Mouse (Mus musculus): ENCODE measurements around the gene Pear1. TPM values are rescaled to one million over a fixed set of nuclear protein-coding genes. Genes with fewer than 3 reads are reported as not detected.
A peak's percentile ranks its signal among the peaks of the same experiment; 100 is the strongest.
"Not testable (repeated sequence)": the region's sequence is repeated elsewhere in the genome, so short reads cannot be mapped to it uniquely, and the experiment has no call there.

Pear1 gene
- total RNA-seq (2021), result 10 to 100 TPM; 17.9 to 21.7 TPM

GRCm38 (mm10) chr3:87824206-87824605 lies at the start of gene Pear1:
Pear1 (minus strand) TSS chr3:87824306.
- DNase-seq (ENCODE audit: low spot score); intact Hi-C loops (cut with DNase I): not testable (repeated sequence)

- DNase-seq (ENCODE audit: low spot score); intact Hi-C loops (cut with DNase I): not testable (repeated sequence)
Measured at GRCm38 (mm10) chr3:87864111-87864510, 40.0 kb upstream of the Pear1 start.

GRCm38 (mm10) chr3:87859813-87860212 lies 35.7 kb upstream of the Pear1 start:
- peak; percentile 35 for DNase-seq (ENCODE audit: low spot score)
- intact Hi-C loops (cut with DNase I), result loop anchor here (1.0 kb wide), 1 partner anchor 65 kb away; the partner anchor contains the start of gene Ntrk1

GRCm38 (mm10) chr3:87857666-87858065 lies 33.6 kb upstream of the Pear1 start:
- no peak for DNase-seq (ENCODE audit: low spot score)
- intact Hi-C loops (cut with DNase I), result no loop called here

- DNase-seq (ENCODE audit: low spot score), result no peak
- intact Hi-C loops (cut with DNase I), result no loop called here
Measured at GRCm38 (mm10) chr3:87855936-87856335, 31.8 kb upstream of the Pear1 start.

- intact Hi-C loops (cut with DNase I), result no loop called here
- no peak for DNase-seq (ENCODE audit: low spot score)
Measured at GRCm38 (mm10) chr3:87854795-87855568, 30.9 kb upstream of the Pear1 start.

- intact Hi-C loops (cut with DNase I), result no loop called here
- DNase-seq (ENCODE audit: low spot score), result no peak
Measured at GRCm38 (mm10) chr3:87849117-87849516, 25.0 kb upstream of the Pear1 start.

GRCm38 (mm10) chr3:87847680-87848079 lies 23.6 kb upstream of the Pear1 start:
- intact Hi-C loops (cut with DNase I), result no loop called here
- DNase-seq (ENCODE audit: low spot score), result no peak

- DNase-seq (ENCODE audit: low spot score), result no peak
- intact Hi-C loops (cut with DNase I), result no loop called here
Measured at GRCm38 (mm10) chr3:87846650-87847110, 22.6 kb upstream of the Pear1 start, which contains the start of gene Sh2d2a. Sh2d2a (plus strand) TSS chr3:87846755.

GRCm38 (mm10) chr3:87846186-87846585 lies 22.1 kb upstream of the Pear1 start:
- no peak for DNase-seq (ENCODE audit: low spot score)
- intact Hi-C loops (cut with DNase I), result no loop called here

- DNase-seq (ENCODE audit: low spot score), result no peak
- intact Hi-C loops (cut with DNase I), result no loop called here
Measured at GRCm38 (mm10) chr3:87844981-87845380, 20.9 kb upstream of the Pear1 start.

GRCm38 (mm10) chr3:87840858-87841257 lies 16.8 kb upstream of the Pear1 start:
- DNase-seq (ENCODE audit: low spot score), result no peak
- intact Hi-C loops (cut with DNase I), result no loop called here

- intact Hi-C loops (cut with DNase I), result loop anchor here (1.0 kb wide), 1 partner anchor 68 kb away; no protein-coding TSS in a partner anchor
- no peak for DNase-seq (ENCODE audit: low spot score)
Measured at GRCm38 (mm10) chr3:87838622-87839021, 14.5 kb upstream of the Pear1 start.

GRCm38 (mm10) chr3:87833482-87833881 lies 9.4 kb upstream of the Pear1 start:
- DNase-seq (ENCODE audit: low spot score), result no peak
- intact Hi-C loops (cut with DNase I), result no loop called here

GRCm38 (mm10) chr3:87832109-87832859 lies 8.2 kb upstream of the Pear1 start:
- intact Hi-C loops (cut with DNase I), result no loop called here
- DNase-seq (ENCODE audit: low spot score), result no peak

GRCm38 (mm10) chr3:87829025-87829424 lies 4.9 kb upstream of the Pear1 start:
- intact Hi-C loops (cut with DNase I), result no loop called here

GRCm38 (mm10) chr3:87828435-87828834 lies 4.3 kb upstream of the Pear1 start:
- intact Hi-C loops (cut with DNase I), result no loop called here
- no peak for DNase-seq (ENCODE audit: low spot score)

More at GRCm38 (mm10) chr3:87829025-87829424, 4.9 kb upstream of the Pear1 start:
- DNase-seq (ENCODE audit: low spot score), result no peak

- no peak for DNase-seq (ENCODE audit: low spot score)
- intact Hi-C loops (cut with DNase I), result loop anchor here (5.0 kb wide), 1 partner anchor 61 kb away; no protein-coding TSS in a partner anchor
Measured at GRCm38 (mm10) chr3:87818226-87818625, 5.9 kb downstream of the Pear1 start.

- intact Hi-C loops (cut with DNase I), result loop anchor here (1.0 to 5.0 kb wide), 3 partner anchors 21 to 59 kb away; partner anchors contain the start of gene Ntrk1
- DNase-seq (ENCODE audit: low spot score), result peak; percentile 29
Measured at GRCm38 (mm10) chr3:87816646-87817093, 7.4 kb downstream of the Pear1 start.

- DNase-seq (ENCODE audit: low spot score), result no peak
Measured at GRCm38 (mm10) chr3:87816166-87816565, 7.9 kb downstream of the Pear1 start.

More at GRCm38 (mm10) chr3:87816166-87816565, 7.9 kb downstream of the Pear1 start:
- intact Hi-C loops (cut with DNase I), result loop anchor here (1.0 to 5.0 kb wide), 3 partner anchors 21 to 59 kb away; partner anchors contain the start of gene Ntrk1

Measured in heart, postnatal 25 days (tissue).